Mouse (Mus musculus) erythroblast, embryonic 14.5 days (primary cell): ENCODE results near the gene Fxn.

Experiments
- GATA1 ChIP-seq: IDR thresholded peaks from 2 replicates; pipeline ENCODE4 v1.6.1; 2012; ENCODE audit warnings: low read length, inconsistent platforms, mixed read lengths
- TAL1 ChIP-seq: IDR thresholded peaks from 3 replicates; pipeline ENCODE4 v1.6.1; 2012; ENCODE audit warnings: low read length, inconsistent platforms, mixed read lengths

DNA sequence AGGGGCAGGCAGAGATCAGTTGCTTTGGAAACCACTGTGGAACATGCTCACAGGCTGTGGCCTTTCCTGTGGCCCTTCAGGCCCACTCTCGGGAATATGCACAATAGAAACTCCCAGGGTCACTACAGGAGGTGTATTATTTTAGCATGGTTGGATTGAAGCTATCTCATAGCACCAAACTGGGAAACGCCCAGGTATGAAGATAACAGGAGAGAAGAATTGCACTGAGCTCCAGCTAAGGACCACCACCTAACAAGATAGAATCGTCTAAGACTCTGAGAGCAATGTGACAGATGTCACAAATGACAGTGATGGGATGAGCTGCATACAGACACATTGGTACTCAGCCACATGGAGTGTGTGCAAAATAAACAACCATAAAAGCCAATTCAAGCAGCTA lies 6.1 kb downstream of the Fxn start:
- TF ChIP-seq GATA1: peak; percentile 45; the same call in 1 of the 2 replicates
- TF ChIP-seq TAL1: no peak
